Mouse (Mus musculus) midbrain, embryonic 10.5 days (tissue): ENCODE results near the gene Efcab8. TPM values are rescaled to one million over a fixed set of nuclear protein-coding genes. Genes with fewer than 3 reads are reported as not detected.
A peak's percentile ranks its signal among the peaks of the same experiment; 100 is the strongest.
"Not testable (repeated sequence)": the region's sequence is repeated elsewhere in the genome, so short reads cannot be mapped to it uniquely, and the experiment has no call there.

Source experiments
- DNase-seq: peaks from one replicate; pipeline ENCODE4 v3.0.0-alpha.2; 2017; ENCODE audit warnings: low spot score
- H3K27ac ChIP-seq: fragments of 300-500 bp; sonication (generic); replicated peaks from 2 replicates; pipeline ENCODE4 v1.5.1; 2016; ENCODE audit warnings: mild to moderate bottlenecking
- H3K27me3 ChIP-seq: fragments of 300-500 bp; sonication (generic); 2 replicates; pipeline ENCODE4 v1.6.1; 2016; ENCODE audit warnings: low read depth, mild to moderate bottlenecking; ENCODE audit not compliant: poor library complexity, severe bottlenecking
- H3K36me3 ChIP-seq: fragments of 300-500 bp; sonication (generic); 2 replicates; pipeline ENCODE4 v1.6.1; 2016; ENCODE audit warnings: mild to moderate bottlenecking, moderate library complexity
- H3K4me1 ChIP-seq: fragments of 300-500 bp; sonication (generic); 2 replicates; pipeline ENCODE4 v1.6.1; 2016
- H3K4me3 ChIP-seq: fragments of 300-500 bp; sonication (generic); 2 replicates; pipeline ENCODE4 v1.5.1; 2016; ENCODE audit warnings: mild to moderate bottlenecking, moderate library complexity
- H3K9me3 ChIP-seq: fragments of 300-500 bp; sonication (generic); replicated peaks from 2 replicates; pipeline ENCODE4 v1.6.1; 2016; ENCODE audit warnings: mild to moderate bottlenecking
- WGBS: fragments of 180-500 bp; shearing (Covaris S2); methylation state at CpG from one replicate; pipeline ENCODE4 v1.1.7; 2016; 5-methylcytosine and 5-hydroxymethylcytosine counted together
- polyA plus RNA-seq: library from polyadenylated mRNA; unstranded; fragments of >200 nt; fragmentation: Nextera tagmentation; extraction: Ambion mirVana; gene quantifications from 2 replicates; pipeline ENCODE4 v1.2.1, GENCODE M21; 2016

The Efcab8 gene
- polyA plus RNA-seq, 1 experiment from 2014 or later, result not detected

- Histone ChIP-seq H3K27me3 (peaks cover 9% of the 10 kb centered on the region), H3K9me3 (no peaks in the 10 kb centered on the region), H3K4me1 (peaks cover 11% of the 10 kb centered on the region), H3K27ac (no peak overlapping the region), H3K36me3 (no peaks in the 10 kb centered on the region), H3K4me3 (no peak overlapping the region)
- no peak for DNase-seq
- WGBS, result 86% methylated on average over 4 of the region's 4 CpGs
Measured at GRCm38 (mm10) chr2:153781181-153781580, 1.4 kb downstream of the Efcab8 start.

- Histone ChIP-seq H3K27ac (no peak overlapping the region), H3K27me3 (0 out of 2 replicates have a peak, but pooled peaks cover 3% of the 10 kb centered on the region), H3K9me3 (no peaks in the 10 kb centered on the region), H3K4me1 (no peaks in the 10 kb centered on the region), H3K4me3 (no peak overlapping the region), H3K36me3 (no peaks in the 10 kb centered on the region)
- WGBS, result 96% methylated on average over 2 of the region's 2 CpGs
- DNase-seq, result no peak
Measured at GRCm38 (mm10) chr2:153784668-153785067, 4.9 kb downstream of the Efcab8 start.

GRCm38 (mm10) chr2:153793366-153793765 is 13.6 kb downstream of the Efcab8 start:
- no peaks in the 10 kb centered on the region for H3K9me3 ChIP-seq
- no peak for DNase-seq
- no peaks in the 10 kb centered on the region for H3K36me3 ChIP-seq
- H3K27ac ChIP-seq, result no peak overlapping the region
- no peak overlapping the region for H3K4me3 ChIP-seq
- H3K4me1 ChIP-seq, result no peaks in the 10 kb centered on the region
- no peaks in the 10 kb centered on the region for H3K27me3 ChIP-seq

GRCm38 (mm10) chr2:153795090-153795489 is 15.4 kb downstream of the Efcab8 start:
- H3K27ac ChIP-seq, result no peak overlapping the region
- no peak overlapping the region for H3K4me3 ChIP-seq
- H3K9me3 ChIP-seq, result no peaks in the 10 kb centered on the region
- 72% methylated on average over 5 of the region's 5 CpGs for WGBS
- no peaks in the 10 kb centered on the region for H3K4me1 ChIP-seq
- DNase-seq, result no peak
- no peaks in the 10 kb centered on the region for H3K27me3 ChIP-seq
- no peaks in the 10 kb centered on the region for H3K36me3 ChIP-seq

GRCm38 (mm10) chr2:153807464-153807863 is 27.7 kb downstream of the Efcab8 start:
- not testable (repeated sequence) for H3K4me3 ChIP-seq, H3K27ac ChIP-seq, H3K27me3 ChIP-seq, H3K36me3 ChIP-seq, H3K4me1 ChIP-seq, H3K9me3 ChIP-seq
- peak; percentile 58 for DNase-seq

- WGBS, result 81% methylated on average over 8 of the region's 8 CpGs
- no peaks in the 10 kb centered on the region for H3K9me3 ChIP-seq
Measured at GRCm38 (mm10) chr2:153808146-153808545, 28.4 kb downstream of the Efcab8 start.

GRCm38 (mm10) chr2:153808841-153809240 is 29.1 kb downstream of the Efcab8 start:
- Histone ChIP-seq H3K36me3 (no peaks in the 10 kb centered on the region), H3K4me3 (no peak overlapping the region), H3K4me1 (no peaks in the 10 kb centered on the region), H3K27me3 (no peaks in the 10 kb centered on the region), H3K27ac (no peak overlapping the region), H3K9me3 (no peaks in the 10 kb centered on the region)
- WGBS, result 85% methylated on average over 6 of the region's 6 CpGs
- no peak for DNase-seq

More at GRCm38 (mm10) chr2:153808146-153808545, 28.4 kb downstream of the Efcab8 start:
- H3K27ac ChIP-seq, result peak overlapping the region; percentile 38; the same call in 1 of the 2 replicates
- no peaks in the 10 kb centered on the region for H3K27me3 ChIP-seq
- no peaks in the 10 kb centered on the region for H3K36me3 ChIP-seq
- no peak for DNase-seq
- no peak overlapping the region for H3K4me3 ChIP-seq
- H3K4me1 ChIP-seq, result no peaks in the 10 kb centered on the region

- Histone ChIP-seq H3K27me3 (no peaks in the 10 kb centered on the region), H3K36me3 (no peaks in the 10 kb centered on the region), H3K4me3 (no peak overlapping the region), H3K9me3 (no peaks in the 10 kb centered on the region), H3K27ac (no peak overlapping the region), H3K4me1 (no peaks in the 10 kb centered on the region)
- WGBS, result 75% methylated on average over 3 of the region's 3 CpGs
- DNase-seq, result no peak
Measured at GRCm38 (mm10) chr2:153809921-153810320, 30.2 kb downstream of the Efcab8 start.

GRCm38 (mm10) chr2:153822005-153822543 is 42.3 kb downstream of the Efcab8 start:
- H3K4me3 ChIP-seq, result no peak overlapping the region
- H3K27me3 ChIP-seq, result no peaks in the 10 kb centered on the region
- no peak overlapping the region for H3K27ac ChIP-seq
- no peak for DNase-seq
- WGBS, result 87% methylated on average over 2 of the region's 2 CpGs
- no peaks in the 10 kb centered on the region for H3K9me3 ChIP-seq
- H3K4me1 ChIP-seq, result no peaks in the 10 kb centered on the region
- H3K36me3 ChIP-seq, result no peaks in the 10 kb centered on the region

- H3K4me3 ChIP-seq, result no peak overlapping the region
- DNase-seq, result no peak
- H3K27ac ChIP-seq, result no peak overlapping the region
- H3K4me1 ChIP-seq, result no peaks in the 10 kb centered on the region
- 91% methylated on average over 6 of the region's 6 CpGs for WGBS
- H3K36me3 ChIP-seq, result no peaks in the 10 kb centered on the region
- H3K9me3 ChIP-seq, result no peaks in the 10 kb centered on the region
- H3K27me3 ChIP-seq, result no peaks in the 10 kb centered on the region
Measured at GRCm38 (mm10) chr2:153824593-153824992, 44.9 kb downstream of the Efcab8 start.

GRCm38 (mm10) chr2:153825900-153826299 is 46.2 kb downstream of the Efcab8 start:
- not testable (repeated sequence) for DNase-seq, H3K4me1 ChIP-seq, H3K9me3 ChIP-seq, H3K27me3 ChIP-seq, H3K27ac ChIP-seq, H3K36me3 ChIP-seq, H3K4me3 ChIP-seq
- 75% methylated on average over 32 of the region's 32 CpGs for WGBS

GRCm38 (mm10) chr2:153827171-153827830 is 47.6 kb downstream of the Efcab8 start:
- 86% methylated on average over 8 of the region's 8 CpGs for WGBS
- no peak for DNase-seq
- Histone ChIP-seq H3K4me1 (peaks cover 6% of the 10 kb centered on the region), H3K27ac (no peak overlapping the region), H3K9me3 (no peaks in the 10 kb centered on the region), H3K36me3 (no peaks in the 10 kb centered on the region), H3K27me3 (no peaks in the 10 kb centered on the region), H3K4me3 (no peak overlapping the region)

GRCm38 (mm10) chr2:153828704-153829103 is 49.0 kb downstream of the Efcab8 start:
- 87% methylated on average over 7 of the region's 7 CpGs for WGBS
- no peaks in the 10 kb centered on the region for H3K27me3 ChIP-seq

More at GRCm38 (mm10) chr2:153828704-153829103, 49.0 kb downstream of the Efcab8 start:
- Histone ChIP-seq H3K27ac (no peak overlapping the region), H3K4me1 (peaks cover 12% of the 10 kb centered on the region), H3K9me3 (no peaks in the 10 kb centered on the region), H3K36me3 (no peaks in the 10 kb centered on the region), H3K4me3 (no peak overlapping the region)
- no peak for DNase-seq
